Mouse (Mus musculus) liver, embryonic 11.5 days (tissue): ENCODE data around the gene Cdkn2a. TPM values are rescaled to one million over a fixed set of nuclear protein-coding genes. Genes with fewer than 3 reads are reported as not detected.
A peak's percentile ranks its signal among the peaks of the same experiment; 100 is the strongest.

Source experiments
- ATAC-seq: fragments of 200-750 bp; cut with Nextera tagmentation; replicated peaks from 2 replicates; pipeline ENCODE4 v1.8.0; 2017; ENCODE audit warnings: moderate number of reproducible peaks, mild to moderate bottlenecking, moderate TSS enrichment, moderate library complexity; ENCODE audit not compliant: low FRiP score
- DNase-seq: peaks from one replicate; pipeline ENCODE4 v3.0.0-alpha.2; 2017; ENCODE audit warnings: low spot score
- H3K27ac ChIP-seq: fragments of 300-500 bp; sonication (generic); 2 replicates; pipeline ENCODE4 v1.5.1; 2014; ENCODE audit warnings: mild to moderate bottlenecking, low read depth, low read length, control low read depth
- H3K27me3 ChIP-seq: fragments of 300-500 bp; sonication (generic); replicated peaks from 2 replicates; pipeline ENCODE4 v1.6.1; 2014; ENCODE audit warnings: low read length, mixed read lengths; ENCODE audit not compliant: control insufficient read depth, insufficient read depth
- H3K36me3 ChIP-seq: fragments of 300-500 bp; sonication (generic); 2 replicates; pipeline ENCODE4 v1.6.1; 2014; ENCODE audit warnings: mild to moderate bottlenecking, low read length, moderate library complexity, mixed read lengths; ENCODE audit not compliant: control insufficient read depth, insufficient read depth
- H3K4me1 ChIP-seq: fragments of 300-500 bp; sonication (generic); replicated peaks from 2 replicates; pipeline ENCODE4 v1.6.1; 2014; ENCODE audit warnings: low read length, mixed read lengths; ENCODE audit not compliant: control insufficient read depth, insufficient read depth
- H3K4me2 ChIP-seq: fragments of 300-500 bp; sonication (generic); 2 replicates; pipeline ENCODE4 v1.6.1; 2014; ENCODE audit warnings: mild to moderate bottlenecking, control low read depth, moderate library complexity
- H3K4me3 ChIP-seq: fragments of 300-500 bp; sonication (generic); 2 replicates; pipeline ENCODE4 v1.5.1; 2014; ENCODE audit warnings: low read depth, low read length, control low read depth
- H3K9ac ChIP-seq: fragments of 300-500 bp; sonication (generic); 2 replicates; pipeline ENCODE4 v1.6.1; 2014; ENCODE audit warnings: low read depth, low read length, control low read depth
- H3K9me3 ChIP-seq: fragments of 300-500 bp; sonication (generic); 2 replicates; pipeline ENCODE4 v1.6.1; 2016; ENCODE audit warnings: low read length, inconsistent platforms, mixed read lengths; ENCODE audit not compliant: control insufficient read depth
- WGBS: fragments of 180-500 bp; shearing (Covaris S2); extraction: QIAGEN DNeasy Blood & Tissue Kit; methylation state at CpG from one replicate; pipeline ENCODE4 v1.1.7; 2014; 5-methylcytosine and 5-hydroxymethylcytosine counted together
- polyA plus RNA-seq: library from polyadenylated mRNA; unstranded; fragments of >200 nt; fragmentation: Nextera tagmentation; extraction: Ambion mirVana; gene quantifications from 2 replicates; pipeline ENCODE4 v1.2.1, GENCODE M21; 2014

The Cdkn2a gene
- polyA plus RNA-seq, 1 experiment from 2014 or later: not detected

- H3K36me3 ChIP-seq: no peaks in the 10 kb centered on the region
- ATAC-seq: peak; percentile 23; the same call in 1 of the 2 replicates
- 3% methylated on average over 25 of the region's 25 CpGs for WGBS
- DNase-seq: no peak
- H3K27ac ChIP-seq: no peak overlapping the region
- H3K4me1 ChIP-seq: no peaks in the 10 kb centered on the region
- H3K9me3 ChIP-seq: no peaks in the 10 kb centered on the region
- H3K9ac ChIP-seq: no peak overlapping the region
- H3K27me3 ChIP-seq: peaks cover 75% of the 10 kb centered on the region
- H3K4me2 ChIP-seq: peak overlapping the region; percentile 29
- H3K4me3 ChIP-seq: no peak overlapping the region
Measured at GRCm38 (mm10) chr4:89282036-89282566, 12.4 kb downstream of the Cdkn2a start.

- no peak for DNase-seq
- no peak overlapping the region for H3K4me3 ChIP-seq
Measured at GRCm38 (mm10) chr4:89281236-89281635, 13.2 kb downstream of the Cdkn2a start.

GRCm38 (mm10) chr4:89279641-89280040, 14.8 kb downstream of the Cdkn2a start:
- ATAC-seq (no peak), DNase-seq (no peak)
- H3K4me2 ChIP-seq: no peak overlapping the region
- H3K27me3 ChIP-seq: peaks cover 87% of the 10 kb centered on the region
- H3K27ac ChIP-seq: no peak overlapping the region
- H3K4me3 ChIP-seq: no peak overlapping the region
- no peaks in the 10 kb centered on the region for H3K4me1 ChIP-seq
- H3K36me3 ChIP-seq: no peaks in the 10 kb centered on the region
- H3K9ac ChIP-seq: no peak overlapping the region
- 2% methylated on average over 2 of the region's 2 CpGs for WGBS
- H3K9me3 ChIP-seq: no peaks in the 10 kb centered on the region

More at GRCm38 (mm10) chr4:89281236-89281635, 13.2 kb downstream of the Cdkn2a start:
- no peak for ATAC-seq
- peaks cover 79% of the 10 kb centered on the region for H3K27me3 ChIP-seq
- H3K4me1 ChIP-seq: no peaks in the 10 kb centered on the region
- H3K36me3 ChIP-seq: no peaks in the 10 kb centered on the region
- H3K9me3 ChIP-seq: no peaks in the 10 kb centered on the region
- H3K9ac ChIP-seq: no peak overlapping the region
- no peak overlapping the region for H3K27ac ChIP-seq
- 5% methylated on average over 7 of the region's 7 CpGs for WGBS
- no peak overlapping the region for H3K4me2 ChIP-seq

GRCm38 (mm10) chr4:89277381-89277940, 17.0 kb downstream of the Cdkn2a start:
- Histone ChIP-seq H3K36me3 (no peaks in the 10 kb centered on the region), H3K27me3 (peaks cover 93% of the 10 kb centered on the region), H3K9ac (no peak overlapping the region), H3K4me2 (no peak overlapping the region), H3K27ac (no peak overlapping the region), H3K4me3 (no peak overlapping the region), H3K9me3 (no peaks in the 10 kb centered on the region), H3K4me1 (no peaks in the 10 kb centered on the region)
- DNase-seq: no peak
- ATAC-seq: no peak
- WGBS: 10% methylated on average over 5 of the region's 5 CpGs

- no peak overlapping the region for H3K9ac ChIP-seq
- no peaks in the 10 kb centered on the region for H3K9me3 ChIP-seq
- H3K4me1 ChIP-seq: no peaks in the 10 kb centered on the region
- H3K4me3 ChIP-seq: no peak overlapping the region
- H3K36me3 ChIP-seq: no peaks in the 10 kb centered on the region
- WGBS: 3% methylated on average over 37 of the region's 37 CpGs
- H3K27me3 ChIP-seq: peaks cover 93% of the 10 kb centered on the region
- H3K27ac ChIP-seq: no peak overlapping the region
- no peak for DNase-seq
- ATAC-seq: no peak
- H3K4me2 ChIP-seq: no peak overlapping the region
Measured at GRCm38 (mm10) chr4:89276669-89277219, 17.7 kb downstream of the Cdkn2a start.

GRCm38 (mm10) chr4:89275811-89276584, 18.5 kb downstream of the Cdkn2a start:
- DNase-seq (no peak), ATAC-seq (no peak)
- WGBS: 1% methylated on average over 25 of the region's 25 CpGs

GRCm38 (mm10) chr4:89274829-89275548, 19.5 kb downstream of the Cdkn2a start:
- Histone ChIP-seq H3K9me3 (no peaks in the 10 kb centered on the region), H3K4me3 (no peak overlapping the region), H3K4me1 (no peaks in the 10 kb centered on the region), H3K36me3 (no peaks in the 10 kb centered on the region), H3K4me2 (no peak overlapping the region), H3K9ac (no peak overlapping the region), H3K27ac (no peak overlapping the region), H3K27me3 (peaks cover 87% of the 10 kb centered on the region)
- DNase-seq (no peak), ATAC-seq (no peak)
- 2% methylated on average over 24 of the region's 24 CpGs for WGBS

More at GRCm38 (mm10) chr4:89275811-89276584, 18.5 kb downstream of the Cdkn2a start:
- H3K27ac ChIP-seq: no peak overlapping the region
- no peak overlapping the region for H3K4me3 ChIP-seq
- H3K9me3 ChIP-seq: no peaks in the 10 kb centered on the region
- H3K4me2 ChIP-seq: no peak overlapping the region
- H3K9ac ChIP-seq: no peak overlapping the region
- peaks cover 91% of the 10 kb centered on the region for H3K27me3 ChIP-seq
- H3K4me1 ChIP-seq: no peaks in the 10 kb centered on the region
- no peaks in the 10 kb centered on the region for H3K36me3 ChIP-seq

GRCm38 (mm10) chr4:89274006-89274405, 20.4 kb downstream of the Cdkn2a start:
- no peaks in the 10 kb centered on the region for H3K36me3 ChIP-seq
- no peak overlapping the region for H3K4me2 ChIP-seq
- ATAC-seq (no peak), DNase-seq (no peak)
- H3K4me3 ChIP-seq: no peak overlapping the region
- H3K9ac ChIP-seq: no peak overlapping the region
- 3% methylated on average over 14 of the region's 14 CpGs for WGBS
- H3K27ac ChIP-seq: no peak overlapping the region
- peaks cover 77% of the 10 kb centered on the region for H3K27me3 ChIP-seq
- H3K9me3 ChIP-seq: no peaks in the 10 kb centered on the region
- no peaks in the 10 kb centered on the region for H3K4me1 ChIP-seq
